Mouse (Mus musculus) thymus, adult 2 months (tissue): Measurements from ENCODE around the gene Slc6a2.

Source experiments
- CTCF ChIP-seq: fragments of 200-500 bp; IDR thresholded peaks from 2 replicates; pipeline ENCODE4 v1.5.1; 2012; ENCODE audit warnings: mild to moderate bottlenecking, control low read depth, low read length, moderate library complexity, borderline replicate concordance; ENCODE audit not compliant: control insufficient read depth, poor library complexity, insufficient read depth; ENCODE audit errors: extremely low read depth
- POLR2A ChIP-seq: fragments of 200-500 bp; IDR thresholded peaks from 2 replicates; pipeline ENCODE4 v1.6.1; 2012; ENCODE audit warnings: mild to moderate bottlenecking, low read length, control low read depth, moderate library complexity; ENCODE audit not compliant: control insufficient read depth, poor library complexity, insufficient read depth; ENCODE audit errors: extremely low read depth

DNA sequence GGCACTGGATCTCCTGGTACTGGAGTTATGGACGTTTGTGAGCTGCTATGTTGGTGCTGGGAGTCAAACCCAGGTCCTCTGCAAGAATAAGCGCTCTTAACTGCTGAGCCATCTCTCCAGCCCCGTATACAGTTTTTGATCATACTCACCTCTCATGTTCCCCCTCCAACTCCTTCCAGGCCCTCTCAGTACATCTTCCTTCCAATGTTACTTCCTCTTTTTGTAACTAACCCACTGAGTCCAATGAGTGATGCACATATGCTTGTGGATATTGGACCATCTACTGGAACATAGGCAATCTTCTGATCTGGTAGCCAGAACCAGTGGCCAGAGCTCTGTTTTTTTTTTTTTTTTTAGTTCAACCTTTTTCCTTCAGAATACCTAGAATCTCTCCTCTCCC is 43.8 kb upstream of the Slc6a2 start:
- TF ChIP-seq CTCF = no peak
- no peak for TF ChIP-seq POLR2A
